Mouse (Mus musculus) liver (tissue): ENCODE data around the gene Themis.

Source experiments
- DNase-seq: peaks from one replicate; pipeline ENCODE4 v3.0.0-alpha.2; 2020; ENCODE audit warnings: mixed read lengths

Themis gene

GRCm38 (mm10) chr10:28668261-28668660, at the start of gene Themis:
Gene Themis, plus strand, starts transcription at chr10:28668360.
- DNase-seq = no peak

- DNase-seq = no peak
Observed at GRCm38 (mm10) chr10:28619415-28619814, 48.7 kb upstream of the Themis start.

- DNase-seq = no peak
Observed at GRCm38 (mm10) chr10:28636096-28636495, 32.1 kb upstream of the Themis start.

- no peak for DNase-seq
Observed at GRCm38 (mm10) chr10:28641887-28642286, 26.3 kb upstream of the Themis start.

- DNase-seq = no peak
Observed at GRCm38 (mm10) chr10:28647855-28648254, 20.3 kb upstream of the Themis start.

- no peak for DNase-seq
Observed at GRCm38 (mm10) chr10:28649109-28649899, 18.9 kb upstream of the Themis start.

GRCm38 (mm10) chr10:28649900-28650160, 18.3 kb upstream of the Themis start:
- no peak for DNase-seq

GRCm38 (mm10) chr10:28651910-28652309, 16.2 kb upstream of the Themis start:
- DNase-seq = no peak

- DNase-seq = no peak
Observed at GRCm38 (mm10) chr10:28654733-28655132, 13.4 kb upstream of the Themis start.

GRCm38 (mm10) chr10:28665141-28665540, 3.0 kb upstream of the Themis start:
- DNase-seq = no peak

GRCm38 (mm10) chr10:28673931-28674330, 5.8 kb downstream of the Themis start:
- DNase-seq = no peak

GRCm38 (mm10) chr10:28675337-28675736, 7.2 kb downstream of the Themis start:
- no peak for DNase-seq

GRCm38 (mm10) chr10:28694981-28695380, 26.8 kb downstream of the Themis start:
- DNase-seq = no peak

GRCm38 (mm10) chr10:28696032-28696431, 27.9 kb downstream of the Themis start:
- DNase-seq = no peak

GRCm38 (mm10) chr10:28698175-28698574, 30.0 kb downstream of the Themis start:
- DNase-seq = no peak

- no peak for DNase-seq
Observed at GRCm38 (mm10) chr10:28721828-28722227, 53.7 kb downstream of the Themis start.

- DNase-seq = no peak
Observed at GRCm38 (mm10) chr10:28723266-28723665, 55.1 kb downstream of the Themis start.

GRCm38 (mm10) chr10:28730122-28730521, 62.0 kb downstream of the Themis start:
- DNase-seq = no peak

GRCm38 (mm10) chr10:28737953-28738352, 69.8 kb downstream of the Themis start:
- DNase-seq = no peak

- DNase-seq = no peak
Observed at GRCm38 (mm10) chr10:28746426-28746825, 78.3 kb downstream of the Themis start.

GRCm38 (mm10) chr10:28753321-28753720, 85.2 kb downstream of the Themis start:
- DNase-seq = no peak

GRCm38 (mm10) chr10:28754927-28755326, 86.8 kb downstream of the Themis start:
- DNase-seq = no peak

- no peak for DNase-seq
Observed at GRCm38 (mm10) chr10:28776777-28777402, 108.7 kb downstream of the Themis start.

GRCm38 (mm10) chr10:28799469-28799868, 131.3 kb downstream of the Themis start:
- DNase-seq = no peak

GRCm38 (mm10) chr10:28805160-28805559, 137.0 kb downstream of the Themis start:
- no peak for DNase-seq
